In genomic region chr10:69653121-69653677, GRCm38 (mm10) we compare ENCODE assay signal across 11 mouse cellular contexts.
DNase-seq lines count a peak whose midpoint lies in the region; ATAC-seq and TF ChIP-seq lines count a peak whose summit lies in the region.
"Had no signal": no experiment of that assay in that cellular context is flagged by ENCODE, and none has a peak within 500 bp of the region (broad histone marks: within the 10 kb centered on the region; RNA-seq: fewer than 3 reads in every experiment).

No protein-coding gene starts in this region.

- H3K4me2 ChIP-seq in heart, embryonic 16.5 days (ENCODE audit: low read depth, low read length): peak overlapping the region; percentile 36
- H3K4me2 ChIP-seq in lung, postnatal 0 days (replicated peaks; ENCODE audit: low read depth, low read length): no peak overlapping the region
- 0 out of 2 replicates have a peak overlapping the region, but pooled peaks have one; percentile 11 for H3K4me2 ChIP-seq in embryonic facial prominence, embryonic 13.5 days

- ATAC-seq in heart, embryonic 16.5 days (replicated peaks; ENCODE audit: extremely low read depth, insufficient read depth, low FRiP score): no peak
- ATAC-seq in lung, postnatal 0 days: peak; percentile 39
- ATAC-seq in embryonic facial prominence, embryonic 13.5 days (ENCODE audit: insufficient number of reproducible peaks, insufficient read depth, low FRiP score, low TSS enrichment, low read depth): 0 out of 2 replicates have a peak, but pooled peaks have one; percentile 30
- ATAC-seq: forebrain, embryonic 14.5 days had no signal

- H3K9ac ChIP-seq in heart, embryonic 16.5 days (ENCODE audit: low read length): no peak overlapping the region
- no peak overlapping the region for H3K9ac ChIP-seq in lung, postnatal 0 days (replicated peaks; ENCODE audit: low read depth)
- no peak overlapping the region for H3K9ac ChIP-seq in embryonic facial prominence, embryonic 13.5 days

- TF ChIP-seq CTCF in lung, postnatal 0 days (IDR thresholded peaks at IDR 0.05): no peak

- no peak for DNase-seq in heart, adult 18-20 months
- DNase-seq in lung, postnatal 0 days (ENCODE audit: low spot score): no peak
- DNase-seq in lung, postnatal 10 days: no peak
- DNase-seq in Muller cell, postnatal 12 days (ENCODE audit: inconsistent ontology term): peak; percentile 64
- no peak for DNase-seq in cerebellum, adult 8-10 months
- DNase-seq: layer of hippocampus, adult 9-11 months; midbrain, embryonic 14.5 days had no signal

- no peaks in the 10 kb centered on the region for H3K27me3 ChIP-seq in heart, embryonic 16.5 days (ENCODE audit: control insufficient read depth, insufficient read depth, low read length)
- H3K27me3 ChIP-seq in lung, postnatal 0 days (replicated peaks; ENCODE audit: insufficient read depth, low read length): no peaks in the 10 kb centered on the region
- no peaks in the 10 kb centered on the region for H3K27me3 ChIP-seq in embryonic facial prominence, embryonic 13.5 days

- TF ChIP-seq EP300 in lung, postnatal 0 days (IDR thresholded peaks at IDR 0.05): no peak

- H3K4me1 ChIP-seq in heart, embryonic 16.5 days (ENCODE audit: control insufficient read depth, insufficient read depth, low read length): peaks cover 17% of the 10 kb centered on the region
- peaks cover 10% of the 10 kb centered on the region for H3K4me1 ChIP-seq in lung, postnatal 0 days (ENCODE audit: insufficient read depth, low read depth, low read length)
- peaks cover 39% of the 10 kb centered on the region for H3K4me1 ChIP-seq in embryonic facial prominence, embryonic 13.5 days

- no peaks in the 10 kb centered on the region for H3K36me3 ChIP-seq in heart, embryonic 16.5 days (ENCODE audit: control insufficient read depth, insufficient read depth)
- no peaks in the 10 kb centered on the region for H3K36me3 ChIP-seq in lung, postnatal 0 days (ENCODE audit: insufficient read depth, low read length)
- H3K36me3 ChIP-seq in embryonic facial prominence, embryonic 13.5 days: no peaks in the 10 kb centered on the region

- peak overlapping the region; percentile 64 for H3K27ac ChIP-seq in heart, embryonic 16.5 days (ENCODE audit: low read length)
- H3K27ac ChIP-seq in lung, postnatal 0 days (ENCODE audit: low read length): 0 out of 2 replicates have a peak overlapping the region, but pooled peaks have one; percentile 43
- H3K27ac ChIP-seq in embryonic facial prominence, embryonic 13.5 days: no peak overlapping the region
- H3K27ac ChIP-seq: macrophage had no signal

- no peak overlapping the region for H3K4me3 ChIP-seq in heart, embryonic 16.5 days (ENCODE audit: low read length)
- H3K4me3 ChIP-seq in lung, postnatal 0 days (ENCODE audit: low read depth, low read length): no peak overlapping the region
- no peak overlapping the region for H3K4me3 ChIP-seq in embryonic facial prominence, embryonic 13.5 days

- no peaks in the 10 kb centered on the region for H3K9me3 ChIP-seq in heart, embryonic 16.5 days (replicated peaks; ENCODE audit: control insufficient read depth, low read length)
- H3K9me3 ChIP-seq in lung, postnatal 0 days (ENCODE audit: low read length): no peaks in the 10 kb centered on the region
- no peaks in the 10 kb centered on the region for H3K9me3 ChIP-seq in embryonic facial prominence, embryonic 13.5 days

- 14% methylated on average over 5 of the region's 5 CpGs for WGBS in heart, embryonic 16.5 days
- WGBS in lung, postnatal 0 days: 4% methylated on average over 5 of the region's 5 CpGs
- WGBS in embryonic facial prominence, embryonic 13.5 days: 21% methylated on average over 5 of the region's 5 CpGs
